Mouse (Mus musculus): ENCODE results near the gene Pabpn1l.

Gene Pabpn1l

DNA sequence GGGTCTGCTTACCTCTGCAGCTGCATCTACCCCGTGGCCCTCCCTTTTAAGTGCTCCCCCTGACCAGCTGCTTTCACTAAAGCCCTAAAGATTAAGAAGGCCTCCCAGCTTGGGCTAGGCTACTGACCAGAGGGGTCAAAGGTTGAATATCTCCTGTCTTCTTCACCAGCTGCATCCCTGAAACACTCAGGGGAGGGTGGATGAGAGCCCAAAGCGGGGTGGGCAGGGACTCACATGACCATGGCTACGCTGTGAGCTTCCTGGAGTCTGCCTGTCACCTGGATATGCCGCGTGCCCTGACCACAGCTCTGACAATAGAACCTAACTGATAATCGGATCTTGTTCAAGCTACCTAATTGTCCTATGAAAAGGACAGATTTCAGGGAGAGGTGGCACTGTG is at the start of gene Pabpn1l:
TSS of gene Pabpn1l (minus strand) at position 13 of the 400 bp plus-strand sequence.
- DNase-seq: no peak

DNA sequence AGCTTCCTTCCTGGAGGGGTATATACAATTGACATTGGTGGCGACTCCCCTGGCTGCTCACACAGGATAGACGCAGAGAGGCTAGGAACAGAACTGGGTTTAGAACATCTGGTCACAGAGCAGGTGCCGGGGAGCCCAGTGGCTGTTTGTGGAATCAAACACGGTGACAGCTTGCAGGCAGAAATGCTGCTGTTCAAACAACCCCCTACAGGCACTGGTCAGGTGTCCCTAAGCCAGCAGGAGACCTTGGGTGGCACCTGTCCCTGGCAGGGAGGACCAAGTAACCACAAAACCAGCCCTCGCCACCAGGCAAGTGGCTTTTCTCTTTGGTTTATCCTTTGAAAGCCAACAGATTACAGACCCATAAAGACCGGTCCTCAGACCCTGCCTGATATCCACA is 49.4 kb upstream of the Pabpn1l start:
- DNase-seq: peak; percentile 53

DNA sequence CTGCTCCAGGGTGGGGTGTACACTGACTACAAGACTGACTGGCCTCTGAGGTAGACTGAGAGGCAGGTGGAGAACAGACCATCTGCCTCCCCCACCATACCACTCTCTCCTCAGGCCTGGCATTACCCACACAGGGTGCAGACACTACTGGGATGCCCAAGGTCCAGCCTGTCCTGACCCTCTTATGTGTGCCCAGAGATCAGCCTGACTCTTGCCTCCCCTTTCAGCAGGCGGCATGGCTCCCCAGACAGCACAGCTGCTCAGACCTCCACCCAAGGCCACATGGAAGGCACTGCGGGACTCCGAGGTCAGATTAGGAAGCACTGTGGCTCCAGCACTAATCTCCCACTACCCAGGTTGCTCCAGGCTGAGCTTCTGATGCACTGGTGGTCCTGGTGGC is 48.2 kb upstream of the Pabpn1l start:
- DNase-seq: no peak

DNA sequence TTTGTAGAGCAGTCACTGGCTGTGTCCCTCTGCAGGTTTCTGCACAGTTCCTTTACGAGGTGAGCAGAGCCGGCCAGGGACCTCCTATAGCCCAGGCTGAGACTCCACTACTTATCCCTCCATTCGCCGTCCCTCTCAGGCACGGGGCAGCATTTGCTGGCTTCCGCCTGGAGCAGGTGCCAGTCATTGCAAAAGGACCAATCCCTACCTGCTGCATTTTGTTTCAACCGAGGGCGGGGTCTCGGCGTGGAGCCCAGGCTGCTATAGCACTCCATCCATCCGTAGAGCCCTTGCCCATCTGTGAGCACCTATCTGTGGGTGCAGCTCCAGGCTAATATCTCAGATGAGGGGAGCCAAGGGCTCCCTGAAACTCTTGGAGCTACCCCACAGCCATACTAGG is 47.5 kb upstream of the Pabpn1l start:
- peak; percentile 38 for DNase-seq

DNA sequence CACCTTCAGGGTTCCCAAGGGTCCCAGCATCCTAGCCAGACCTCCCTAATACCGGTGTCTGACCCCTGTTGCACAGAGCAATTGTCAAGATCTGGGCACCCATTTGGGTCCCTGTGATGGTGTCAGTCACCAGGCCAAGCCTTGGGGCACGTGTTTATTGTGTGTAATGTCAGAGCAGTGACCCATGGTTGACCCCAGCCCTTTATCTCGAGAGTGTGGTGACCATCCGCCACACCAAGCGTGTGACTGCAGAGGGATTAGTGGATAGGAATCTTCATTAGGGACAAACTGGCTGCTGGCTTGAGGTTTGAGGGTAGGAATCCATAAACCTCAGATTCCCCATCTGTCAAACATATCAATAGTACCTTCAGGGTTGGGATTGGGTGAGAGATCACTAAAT is 46.8 kb upstream of the Pabpn1l start:
- DNase-seq: no peak

DNA sequence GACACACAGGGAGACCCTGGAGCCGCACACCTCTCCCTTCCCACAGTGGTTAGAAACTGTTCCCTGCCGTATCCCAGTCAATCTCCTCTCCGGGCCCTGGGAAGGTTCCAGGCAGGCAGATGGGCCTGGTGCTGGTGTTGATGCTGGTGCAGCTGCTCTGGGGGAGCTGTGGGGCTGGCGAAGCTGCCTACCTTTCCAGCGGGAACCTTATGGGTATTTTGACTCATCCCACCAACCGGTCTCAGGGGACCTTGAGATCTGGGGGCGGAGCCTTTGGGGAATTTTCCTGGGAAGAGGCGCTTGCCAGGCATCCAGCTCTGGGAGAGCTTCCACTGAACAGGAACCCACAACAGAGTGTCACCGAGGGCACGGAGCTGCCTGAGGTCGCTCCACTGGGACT is 45.3 kb upstream of the Pabpn1l start:
- DNase-seq: no peak

DNA sequence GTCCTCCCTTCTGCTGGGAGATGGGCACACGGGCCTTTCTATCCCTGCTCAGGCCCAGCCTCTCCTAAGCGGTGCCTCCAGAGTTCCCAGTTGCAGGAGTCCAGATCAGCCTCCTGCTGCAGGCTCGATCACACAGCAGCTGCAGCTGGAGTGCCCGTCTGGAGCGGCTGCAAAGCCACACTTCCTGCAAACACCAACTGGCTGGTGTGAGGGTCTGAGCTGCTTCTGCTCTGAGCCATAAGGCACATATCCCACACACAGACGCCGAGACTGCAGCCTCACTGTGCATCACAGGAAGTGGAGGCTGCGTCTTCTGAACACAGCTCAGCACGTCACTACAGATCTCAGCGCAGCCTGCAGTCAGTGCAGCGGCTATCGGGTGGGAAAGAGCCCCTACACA is 44.3 kb upstream of the Pabpn1l start:
- DNase-seq: no peak

DNA sequence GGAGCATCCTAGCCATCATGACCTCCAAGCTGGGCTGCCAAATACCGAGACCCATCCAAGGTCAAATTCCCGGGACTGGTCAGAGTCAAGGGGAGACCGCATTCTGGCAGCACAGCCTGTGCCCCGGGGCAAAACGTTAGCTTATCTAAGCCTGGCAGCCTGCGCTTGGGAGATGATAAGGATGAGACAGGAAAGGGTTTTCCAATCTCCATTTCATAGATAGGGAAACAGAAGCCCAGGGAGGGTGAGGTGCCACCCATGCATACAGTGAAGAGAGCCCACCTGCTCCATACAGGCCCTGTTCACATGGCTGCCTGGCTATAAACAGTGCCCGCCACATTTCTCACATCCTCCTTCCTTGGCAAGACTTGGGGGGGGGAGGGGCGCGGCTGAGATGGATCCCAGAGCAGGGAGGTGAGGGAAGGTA is 43.8 kb upstream of the Pabpn1l start:
- DNase-seq: no peak

DNA sequence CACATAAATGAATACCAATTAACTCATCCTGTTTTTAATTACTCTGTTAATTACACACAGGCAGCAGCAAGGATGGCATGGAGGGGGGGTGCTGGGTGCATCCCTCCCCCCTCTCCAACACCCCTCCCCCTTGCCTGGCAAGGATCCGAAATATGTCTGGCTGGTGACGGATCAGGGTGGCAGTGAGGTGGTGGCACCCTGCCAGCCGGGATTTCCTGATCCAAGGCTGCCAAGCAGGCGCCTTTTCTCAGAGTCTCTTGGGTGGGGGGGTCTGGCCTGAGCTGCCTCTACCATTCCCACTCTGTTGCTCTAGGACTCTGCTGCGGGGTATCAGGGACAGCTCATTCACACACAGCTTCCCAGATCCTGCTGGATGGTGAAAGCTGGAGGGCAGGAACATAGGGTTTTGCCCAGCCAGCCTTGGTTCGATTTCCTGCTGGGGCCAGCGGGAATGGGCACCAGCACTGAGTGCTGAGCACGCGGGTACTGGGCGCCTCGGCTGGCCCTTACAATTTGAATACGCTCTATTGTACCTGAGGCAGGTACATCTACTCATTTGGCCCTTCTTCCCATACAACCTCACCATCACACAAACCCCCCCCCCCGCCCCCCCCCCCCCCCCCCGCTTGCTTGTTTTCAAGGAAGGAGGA is 43.3 kb upstream of the Pabpn1l start:
- peak; percentile 75 for DNase-seq

DNA sequence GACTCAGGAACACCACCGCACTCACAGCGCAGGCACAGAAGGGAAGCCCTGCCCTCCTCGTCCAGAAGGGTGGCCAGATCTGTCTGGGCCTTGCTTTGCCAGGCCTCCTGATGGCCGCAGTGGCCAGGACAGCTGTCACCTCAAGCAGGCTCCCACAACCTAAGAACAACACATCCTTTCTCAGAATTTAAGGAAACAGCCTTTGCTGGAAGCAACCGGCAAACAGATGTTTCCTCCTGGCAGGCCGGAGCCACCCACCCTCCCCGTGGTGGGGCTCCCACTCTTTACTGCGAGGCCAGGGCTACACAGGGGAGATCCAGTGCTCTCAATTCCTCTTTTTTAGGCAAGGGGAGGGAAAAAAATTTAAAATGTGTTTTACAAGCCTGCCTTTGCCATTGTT is 42.7 kb upstream of the Pabpn1l start:
- DNase-seq: peak; percentile 83

DNA sequence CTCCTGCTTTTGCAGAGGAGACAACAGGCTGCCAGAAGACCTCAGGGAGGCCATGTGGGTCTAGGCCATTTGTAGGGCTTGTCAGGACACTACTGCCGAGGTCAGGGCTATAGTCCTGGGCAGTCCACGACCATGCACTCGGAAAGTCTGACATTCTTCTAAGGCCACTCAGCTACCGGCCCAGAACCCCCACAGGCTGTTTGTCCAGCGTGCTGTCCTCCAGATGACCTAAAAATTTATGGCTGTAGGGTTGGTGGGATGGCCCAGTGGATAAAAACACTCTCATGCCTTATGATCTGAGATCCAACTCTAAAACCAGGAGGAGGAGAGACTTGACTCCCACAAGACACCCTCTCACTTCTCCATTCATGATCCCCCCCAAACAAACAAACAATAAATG is 41.1 kb upstream of the Pabpn1l start:
- DNase-seq: no peak

DNA sequence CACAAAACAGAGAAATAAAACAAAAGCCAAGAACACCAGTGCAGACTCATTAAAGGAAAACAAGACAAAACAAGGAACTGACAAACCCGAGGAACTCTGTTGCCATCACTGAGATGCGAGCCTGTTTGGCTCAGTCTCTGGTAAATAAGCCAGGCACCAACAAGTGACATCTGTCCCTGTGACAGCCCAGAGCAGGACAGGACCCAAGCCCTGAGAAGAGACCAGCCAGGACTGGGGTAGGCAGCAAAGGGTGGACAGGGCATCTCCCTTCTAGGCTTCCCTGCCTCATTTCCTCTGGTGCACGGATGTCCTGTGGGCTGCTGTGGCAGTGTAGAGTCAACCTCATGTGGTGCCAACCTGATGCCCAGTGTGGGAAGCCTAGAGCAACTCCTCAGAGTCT is 40.6 kb upstream of the Pabpn1l start:
- no peak for DNase-seq

DNA sequence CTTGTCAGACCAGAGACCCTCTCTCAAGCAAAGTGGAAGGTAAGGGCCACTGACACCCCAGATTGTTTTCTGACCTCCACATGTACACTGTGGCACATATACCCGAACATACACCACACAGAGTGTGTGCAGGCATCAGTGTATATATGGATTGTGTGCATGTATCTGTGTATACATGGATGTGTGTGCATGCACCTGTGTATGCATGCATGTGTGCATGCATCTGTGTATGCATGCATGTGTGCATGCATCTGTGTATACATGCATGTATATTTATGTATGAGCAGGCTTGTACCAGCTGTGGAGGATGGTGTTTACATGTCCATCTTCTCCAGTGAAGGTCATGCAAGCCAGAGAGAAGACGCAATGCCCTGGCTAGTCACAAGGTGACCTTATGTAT is 39.4 kb upstream of the Pabpn1l start:
- no peak for DNase-seq

DNA sequence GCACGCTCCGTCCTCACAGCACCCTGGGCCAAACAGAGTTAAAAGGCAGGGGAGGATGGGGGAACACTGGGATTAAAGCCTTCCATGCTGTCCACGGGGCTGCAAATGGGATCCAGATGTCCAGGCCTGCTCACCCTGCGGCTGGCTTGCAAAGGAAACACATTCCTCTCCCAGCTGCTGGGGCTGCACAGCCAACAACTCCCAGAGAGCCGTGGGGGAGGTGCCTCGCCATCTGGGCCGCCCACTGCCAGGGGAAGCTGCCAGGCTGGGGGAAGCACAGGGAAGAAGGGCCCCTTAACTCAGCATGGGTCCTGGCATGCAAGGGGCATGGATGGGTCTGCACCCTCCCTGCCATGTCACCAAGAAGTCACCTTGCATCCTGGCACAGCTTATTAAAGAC is 38.6 kb upstream of the Pabpn1l start:
- DNase-seq: peak; percentile 74

DNA sequence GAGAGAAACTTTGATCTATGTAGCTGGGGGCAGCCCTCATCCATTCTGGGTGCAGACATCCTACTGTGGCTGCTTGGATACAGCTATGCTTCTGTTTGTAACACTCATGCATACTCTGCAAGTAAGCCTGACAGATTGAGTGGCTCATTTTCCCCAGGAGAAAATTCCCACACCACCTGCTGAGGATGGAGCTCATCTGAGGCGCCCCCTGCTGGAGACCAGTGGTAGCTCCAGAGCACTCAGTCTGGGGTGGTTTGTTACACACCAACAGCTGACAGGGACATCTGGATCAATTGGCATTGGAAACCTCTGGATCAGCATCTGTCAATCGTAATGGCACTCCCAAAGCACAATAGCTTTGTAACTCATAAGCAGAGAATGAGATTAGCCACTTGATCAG is 37.5 kb upstream of the Pabpn1l start:
- no peak for DNase-seq

DNA sequence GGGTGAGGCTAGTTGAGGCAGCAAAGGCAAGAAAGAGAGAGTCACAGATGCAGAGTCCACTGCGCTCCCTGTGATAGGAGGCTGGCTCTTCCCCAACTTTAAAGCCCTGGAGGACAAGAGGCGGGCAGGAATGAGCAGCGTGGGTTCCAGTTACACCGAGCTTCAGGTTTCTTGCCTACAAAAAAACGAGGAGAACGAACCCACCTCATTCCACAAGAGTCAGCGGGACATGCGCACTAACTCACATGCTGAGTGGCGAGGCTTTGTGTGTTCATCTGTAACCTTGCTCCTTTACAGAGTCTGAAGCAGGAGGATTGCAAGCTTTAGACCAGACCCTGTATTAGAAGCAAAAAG is 36.2 kb upstream of the Pabpn1l start:
- DNase-seq: no peak

DNA sequence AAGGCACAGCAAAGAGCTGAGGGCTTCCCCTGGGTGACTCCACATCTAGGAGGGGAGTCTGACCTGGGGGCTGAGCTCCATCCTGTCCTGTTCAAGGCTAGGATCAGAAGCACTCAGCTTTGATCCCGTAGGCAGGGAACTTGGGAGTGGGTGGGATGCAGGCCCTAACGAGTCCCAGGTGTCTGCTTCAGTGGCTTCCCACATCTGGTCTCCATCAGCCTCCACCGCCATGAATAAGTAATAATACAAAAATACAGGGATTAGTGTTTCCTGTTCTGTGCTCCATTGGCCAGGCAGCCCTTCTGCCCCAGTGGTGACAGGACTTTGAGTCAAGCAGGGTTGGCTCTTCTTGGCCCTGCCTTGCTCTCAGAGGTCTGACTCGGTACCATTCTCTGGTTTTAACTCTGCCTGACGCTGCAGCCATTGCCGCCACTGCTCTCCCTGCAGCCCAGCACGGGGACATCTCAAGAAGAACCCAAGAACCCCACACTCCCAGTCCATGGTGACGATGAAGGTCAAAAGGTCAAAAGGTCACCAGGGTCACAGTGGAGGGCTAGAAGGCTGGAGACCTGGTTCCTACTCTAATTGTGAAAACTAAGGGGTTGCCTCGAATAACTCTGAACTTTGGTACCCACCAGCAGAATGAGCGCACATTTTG is 35.7 kb upstream of the Pabpn1l start:
- no peak for DNase-seq

DNA sequence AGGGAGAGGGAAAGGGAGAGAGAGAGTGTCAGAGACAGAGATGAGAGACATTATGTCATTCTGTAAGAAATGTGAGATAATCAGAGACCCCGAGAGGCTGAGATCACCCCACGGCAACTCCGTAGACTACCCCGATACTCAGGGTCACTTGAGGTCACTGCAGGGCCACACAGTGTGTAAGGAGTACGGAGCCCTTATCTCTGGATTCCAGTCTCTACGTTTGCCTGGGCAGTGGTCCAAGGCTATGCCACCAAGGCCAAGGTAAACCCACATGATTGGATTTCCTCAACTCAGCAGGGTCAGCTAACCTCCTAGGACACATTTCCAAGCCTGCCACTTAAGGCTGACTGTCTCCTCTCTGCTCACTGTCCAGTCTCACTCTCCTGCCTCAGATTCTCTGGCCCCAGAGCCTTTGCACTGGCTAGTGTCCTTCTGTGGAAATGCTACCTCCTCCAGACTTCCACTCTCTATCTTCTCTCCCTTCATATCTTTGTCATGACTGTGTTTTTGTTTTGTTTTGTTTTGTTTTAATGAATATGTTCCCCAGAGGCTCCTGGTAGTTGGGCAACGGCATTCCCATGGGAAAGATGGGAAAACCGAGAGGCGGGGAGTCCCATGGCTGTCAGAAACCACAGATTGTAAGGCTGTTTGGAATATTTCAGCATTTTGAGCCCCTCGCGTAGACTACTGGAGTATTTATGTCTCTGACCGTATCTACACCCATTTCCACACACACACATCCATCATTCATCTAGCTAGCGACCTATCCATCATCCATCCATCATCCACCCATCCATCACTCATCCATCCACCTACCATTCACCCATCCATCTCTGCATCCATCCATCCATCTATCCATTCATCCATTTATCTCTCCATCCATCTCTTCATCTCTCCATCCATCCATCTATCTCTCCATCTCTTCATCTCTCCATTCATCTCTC is 33.8 kb upstream of the Pabpn1l start:
- DNase-seq: peak; percentile 51

DNA sequence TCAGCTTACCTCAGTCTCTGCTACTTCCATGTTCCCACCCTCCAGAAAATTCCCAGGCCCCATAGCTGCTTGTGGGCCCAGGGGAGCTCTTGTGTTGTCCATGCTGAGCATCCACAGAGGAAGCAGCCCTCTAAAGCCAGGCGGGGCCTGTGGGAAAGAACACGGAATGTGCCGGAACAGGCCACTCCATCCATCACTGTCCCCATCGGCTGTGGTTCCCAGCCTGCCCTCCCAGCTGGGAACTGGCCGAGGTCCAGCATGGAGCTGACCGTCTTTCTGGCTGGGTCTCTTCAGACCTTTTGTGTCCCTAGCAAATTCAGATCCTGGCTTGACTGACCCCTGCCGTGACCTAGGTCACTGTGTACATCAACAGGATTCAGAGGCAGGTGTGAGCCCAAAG is 32.2 kb upstream of the Pabpn1l start:
- DNase-seq: no peak

DNA sequence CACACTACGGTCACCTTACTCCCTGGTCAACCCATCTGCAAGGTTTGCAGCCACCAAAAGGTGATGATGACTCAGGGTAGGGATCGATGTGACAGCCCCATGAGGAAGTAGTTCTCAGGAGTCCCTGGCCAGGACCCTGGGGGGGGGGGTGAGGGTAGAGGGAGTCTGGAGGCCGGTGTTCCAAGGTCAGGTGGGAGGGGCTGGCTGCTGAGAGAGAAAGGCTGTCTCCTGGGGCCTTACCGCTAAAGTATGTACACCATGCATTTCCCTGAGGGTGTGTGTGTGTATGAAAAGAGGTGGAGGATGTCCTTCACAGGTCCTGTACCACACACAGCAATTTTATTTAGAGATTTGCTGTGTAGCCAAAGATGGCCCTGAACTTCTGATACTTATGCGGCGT is 30.1 kb upstream of the Pabpn1l start:
- DNase-seq: no peak

DNA sequence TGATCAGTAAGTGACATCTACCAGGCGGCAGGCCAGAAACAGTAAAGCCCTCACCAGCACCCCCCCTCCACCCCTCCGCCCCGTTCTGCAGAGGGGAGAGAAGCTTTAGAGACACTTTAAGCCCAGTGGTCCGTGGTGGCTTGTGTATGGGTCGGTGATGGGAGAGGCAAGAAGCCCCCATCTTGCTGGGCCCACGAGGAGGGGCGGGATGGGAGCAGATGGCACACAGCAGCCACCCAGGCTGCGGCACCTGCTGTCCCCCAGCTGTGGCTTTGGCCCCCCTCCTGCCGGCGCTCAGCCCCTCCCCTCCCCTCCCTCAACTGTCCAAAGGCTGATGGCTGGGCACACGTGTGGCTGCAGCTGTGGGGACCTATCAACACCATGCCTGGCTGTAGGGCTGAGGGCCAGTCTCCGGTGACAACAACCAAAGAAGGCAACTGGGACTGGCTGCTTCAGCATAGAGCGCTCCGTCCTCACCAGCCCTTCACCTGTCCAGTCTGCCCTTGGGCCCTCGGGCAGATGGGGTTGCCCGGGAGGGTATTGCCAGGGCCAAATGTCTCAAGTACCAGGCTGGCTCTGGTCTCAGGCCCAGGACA is 28.9 kb upstream of the Pabpn1l start:
- no peak for DNase-seq

DNA sequence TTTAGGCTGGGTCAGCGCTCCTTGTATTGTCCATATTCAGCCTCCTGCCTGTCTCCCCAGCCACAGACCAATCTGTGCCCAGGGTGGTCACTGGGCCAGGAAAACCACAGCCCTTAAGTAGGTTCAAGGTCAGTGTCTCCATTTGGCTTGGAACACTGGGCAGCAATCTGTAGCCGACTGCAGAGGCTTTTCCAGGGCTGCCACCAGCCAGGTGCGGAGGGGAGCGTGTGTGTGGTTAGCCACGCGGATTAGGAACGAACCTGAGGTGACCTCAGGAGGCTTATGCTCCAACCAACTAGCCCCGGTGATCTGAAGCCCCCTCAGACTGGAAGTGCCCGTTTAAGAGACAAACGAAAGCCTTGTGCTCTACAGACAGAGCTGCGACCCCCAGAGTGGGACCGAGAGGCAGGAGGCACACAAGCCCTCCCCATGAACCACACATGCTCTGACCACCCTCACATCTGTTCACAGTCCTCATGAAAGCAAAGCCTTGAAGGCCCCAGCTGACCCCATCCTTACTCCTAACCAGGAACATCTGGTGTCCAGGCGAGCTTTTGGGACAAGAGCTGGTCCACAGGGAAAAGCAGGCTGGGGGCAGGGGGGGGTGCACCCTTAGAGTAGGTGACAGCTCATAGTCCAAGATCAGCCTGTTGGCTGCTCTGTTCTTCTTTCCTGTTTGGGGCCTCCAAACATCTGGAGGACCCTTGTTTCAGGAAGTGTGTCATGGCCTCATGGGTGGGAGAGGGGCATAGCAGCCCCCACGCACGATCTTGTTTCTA is 25.8 kb upstream of the Pabpn1l start:
- no peak for DNase-seq

DNA sequence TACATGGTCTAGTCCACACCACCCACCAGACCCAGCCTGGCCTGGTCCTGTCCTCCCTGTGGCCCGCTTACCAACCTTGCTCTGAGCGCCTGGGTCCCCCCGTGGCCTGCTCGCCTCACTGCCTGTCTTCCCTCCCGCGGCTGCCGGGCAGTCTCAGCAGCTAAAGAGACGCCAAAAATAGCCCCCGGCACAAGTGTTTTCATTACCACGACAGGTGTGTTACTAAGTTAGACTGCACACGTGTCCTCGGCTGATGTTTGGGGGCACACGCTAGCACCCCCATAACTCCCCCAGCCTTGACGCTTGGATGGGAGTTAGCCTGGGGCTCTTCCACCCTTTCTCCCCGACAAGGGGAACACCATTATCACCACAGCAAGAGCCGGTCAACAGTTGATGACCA is 23.8 kb upstream of the Pabpn1l start:
- no peak for DNase-seq
